Mouse (Mus musculus) left cerebral cortex, adult 11 months (tissue): ENCODE results near the gene Gm266.

Experiments used
- DNase-seq: peaks from one replicate; pipeline ENCODE4 v3.0.0; 2022; ENCODE audit warnings: low spot score

Gene Gm266

GRCm38 (mm10) chr12:111454543-111455280 lies 30.9 kb downstream of the Gm266 start:
- no peak for DNase-seq

GRCm38 (mm10) chr12:111454021-111454420 lies 31.6 kb downstream of the Gm266 start:
- no peak for DNase-seq

GRCm38 (mm10) chr12:111451561-111451960 lies 34.1 kb downstream of the Gm266 start:
- DNase-seq = no peak

GRCm38 (mm10) chr12:111450359-111450758 lies 35.3 kb downstream of the Gm266 start:
- DNase-seq = no peak

- no peak for DNase-seq
Measured at GRCm38 (mm10) chr12:111448931-111449705, 36.5 kb downstream of the Gm266 start.

GRCm38 (mm10) chr12:111447898-111448760 lies 37.5 kb downstream of the Gm266 start:
- DNase-seq = no peak

- no peak for DNase-seq
Measured at GRCm38 (mm10) chr12:111447350-111447749, 38.3 kb downstream of the Gm266 start.

- no peak for DNase-seq
Measured at GRCm38 (mm10) chr12:111446745-111447144, 38.9 kb downstream of the Gm266 start.

- no peak for DNase-seq
Measured at GRCm38 (mm10) chr12:111445890-111446613, 39.6 kb downstream of the Gm266 start.

GRCm38 (mm10) chr12:111445161-111445889 lies 40.3 kb downstream of the Gm266 start:
- no peak for DNase-seq

- no peak for DNase-seq
Measured at GRCm38 (mm10) chr12:111443921-111444831, 41.4 kb downstream of the Gm266 start.

- no peak for DNase-seq
Measured at GRCm38 (mm10) chr12:111443011-111443870, 42.4 kb downstream of the Gm266 start.

GRCm38 (mm10) chr12:111442309-111443010 lies 43.2 kb downstream of the Gm266 start, which contains the start of gene Tnfaip2:
Tnfaip2 (plus strand) TSS chr12:111442469.
- DNase-seq = no peak

- DNase-seq = no peak
Measured at GRCm38 (mm10) chr12:111441523-111441922, 44.1 kb downstream of the Gm266 start.

GRCm38 (mm10) chr12:111440701-111441373 lies 44.8 kb downstream of the Gm266 start:
- DNase-seq = no peak

GRCm38 (mm10) chr12:111438850-111439249 lies 46.8 kb downstream of the Gm266 start:
- DNase-seq = no peak

- DNase-seq = no peak
Measured at GRCm38 (mm10) chr12:111437222-111437900, 48.3 kb downstream of the Gm266 start.
